Mouse (Mus musculus): ENCODE results near the gene Umodl1.

Umodl1 gene

GRCm38 (mm10) chr17:31000897-31001296 lies 46.5 kb downstream of the Umodl1 start:
- DNase-seq (ENCODE audit: low spot score): no peak

DNA sequence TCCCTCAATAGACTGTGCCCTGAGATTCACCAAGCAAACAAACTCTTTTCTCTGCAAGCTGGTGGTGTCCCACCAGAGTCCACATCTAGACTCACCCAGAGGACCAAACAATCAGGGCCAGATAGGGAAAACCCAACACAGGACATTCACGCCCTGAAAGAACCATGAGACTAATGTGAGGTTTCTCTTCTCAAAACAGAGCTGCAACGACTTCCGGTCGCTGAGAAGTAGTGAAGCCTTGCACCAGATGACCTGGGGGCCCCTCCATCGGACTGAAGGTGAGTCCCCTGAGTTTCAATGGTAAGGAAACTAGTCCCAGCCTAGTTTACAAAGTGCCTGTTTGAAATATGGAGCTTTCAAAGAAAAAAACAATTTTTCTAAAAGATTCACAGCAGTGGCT lies 48.2 kb downstream of the Umodl1 start:
- no peak for DNase-seq (ENCODE audit: low spot score)

DNA sequence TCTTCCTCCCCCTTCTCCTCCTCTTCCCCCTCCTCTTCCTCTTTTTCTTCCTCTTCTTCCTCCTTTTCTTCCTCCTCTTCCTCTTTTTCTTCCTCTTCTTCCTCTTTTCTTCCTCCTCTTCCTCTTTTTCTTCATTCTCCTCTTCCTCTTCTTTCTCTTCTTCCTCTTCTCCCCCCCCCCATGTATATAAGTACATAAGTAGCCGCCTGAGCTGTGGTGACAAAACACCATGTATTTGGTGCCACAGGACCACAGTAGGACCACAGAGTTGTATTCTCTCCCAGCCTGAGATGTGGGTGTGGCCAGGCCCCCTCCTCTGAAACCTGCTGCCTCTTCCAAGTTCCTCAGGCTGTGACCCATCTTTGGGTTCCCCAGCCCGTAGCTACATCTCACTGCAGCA lies 50.8 kb downstream of the Umodl1 start:
- no peak for DNase-seq (ENCODE audit: low spot score)

GRCm38 (mm10) chr17:31007357-31007756 lies 52.9 kb downstream of the Umodl1 start:
- no peak for DNase-seq (ENCODE audit: low spot score)

DNA sequence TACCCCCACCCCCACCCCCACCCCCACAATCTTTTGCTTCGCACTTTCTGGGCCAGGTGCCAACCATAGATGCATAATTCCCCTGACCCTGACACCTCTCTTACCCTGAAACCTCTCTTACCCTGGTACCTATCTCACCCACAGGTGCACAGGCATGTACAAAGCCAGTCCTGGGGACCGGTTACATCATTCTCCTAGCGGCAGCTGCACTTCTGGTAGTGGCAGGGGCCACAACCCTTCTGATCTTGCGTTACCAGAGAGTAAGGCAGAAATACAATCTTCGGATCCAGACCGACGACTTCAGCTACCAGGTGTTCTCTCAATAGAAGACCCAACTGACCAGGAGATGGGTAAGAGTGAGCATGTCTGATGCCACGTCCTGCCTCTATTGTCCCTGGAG lies 54.0 kb downstream of the Umodl1 start:
- no peak for DNase-seq (ENCODE audit: low spot score)

GRCm38 (mm10) chr17:31011551-31012394 lies 57.3 kb downstream of the Umodl1 start:
- peak; percentile 79 for DNase-seq (ENCODE audit: low spot score)

GRCm38 (mm10) chr17:31018267-31018666 lies 63.8 kb downstream of the Umodl1 start:
- peak; percentile 76 for DNase-seq (ENCODE audit: low spot score)

DNA sequence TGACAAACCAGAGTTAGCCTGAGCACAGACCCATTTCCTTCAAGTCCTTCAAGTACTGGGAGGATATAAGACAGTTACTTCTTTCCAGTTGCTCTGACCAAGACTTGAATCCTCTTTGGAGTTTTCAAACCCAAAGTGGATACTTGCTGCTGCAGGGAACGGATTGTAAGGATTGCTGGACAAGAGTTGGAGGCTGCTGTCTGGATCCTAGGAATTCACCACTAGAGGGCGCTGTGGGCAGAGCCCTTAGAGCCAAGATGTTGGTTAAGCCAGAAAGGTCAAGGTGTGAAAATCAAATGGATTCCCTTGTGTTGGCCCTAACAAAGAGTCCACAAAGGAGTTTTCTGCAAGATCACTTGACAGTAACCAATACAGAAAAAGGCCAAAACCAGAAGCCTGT lies 65.1 kb downstream of the Umodl1 start:
- peak; percentile 82 for DNase-seq (ENCODE audit: low spot score)

DNA sequence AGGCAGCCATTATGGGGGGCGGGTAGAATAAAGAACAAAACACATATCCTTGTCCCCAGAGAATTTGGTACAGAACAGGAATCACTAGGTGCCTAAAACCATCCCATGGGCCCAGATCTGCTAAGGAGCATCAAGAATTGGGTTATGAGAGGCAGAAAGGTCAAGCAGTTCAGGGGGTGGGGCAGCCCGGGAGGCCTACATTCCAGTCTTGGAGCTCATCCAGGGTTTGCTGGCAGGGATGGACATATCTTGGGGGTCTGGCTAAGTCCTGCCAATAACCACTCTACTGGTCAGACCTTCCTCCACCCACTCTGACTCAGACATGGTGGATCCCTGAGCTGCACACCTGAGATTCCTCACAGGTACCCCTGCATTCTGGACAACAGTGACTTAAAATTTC lies 65.6 kb downstream of the Umodl1 start:
- no peak for DNase-seq (ENCODE audit: low spot score)

DNA sequence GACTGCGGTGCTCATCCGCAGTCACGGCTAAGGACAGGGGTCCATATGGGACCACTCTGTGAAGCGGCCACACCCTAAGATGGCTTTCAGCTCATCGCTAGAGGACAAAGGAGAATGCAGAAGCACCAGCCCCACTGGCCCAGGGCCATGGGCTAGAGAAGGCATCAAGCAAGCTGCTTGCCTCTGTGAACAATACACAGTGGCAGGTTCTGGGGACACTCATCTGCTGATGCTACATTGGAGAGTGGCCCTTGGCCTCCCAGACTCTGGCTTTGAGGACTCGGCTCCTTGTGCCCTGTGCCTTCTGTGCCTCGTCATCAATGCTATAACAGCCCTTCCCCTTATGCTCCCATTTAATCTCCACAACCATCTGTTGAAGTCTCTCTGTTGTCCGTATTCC lies 66.8 kb downstream of the Umodl1 start:
- no peak for DNase-seq (ENCODE audit: low spot score)

DNA sequence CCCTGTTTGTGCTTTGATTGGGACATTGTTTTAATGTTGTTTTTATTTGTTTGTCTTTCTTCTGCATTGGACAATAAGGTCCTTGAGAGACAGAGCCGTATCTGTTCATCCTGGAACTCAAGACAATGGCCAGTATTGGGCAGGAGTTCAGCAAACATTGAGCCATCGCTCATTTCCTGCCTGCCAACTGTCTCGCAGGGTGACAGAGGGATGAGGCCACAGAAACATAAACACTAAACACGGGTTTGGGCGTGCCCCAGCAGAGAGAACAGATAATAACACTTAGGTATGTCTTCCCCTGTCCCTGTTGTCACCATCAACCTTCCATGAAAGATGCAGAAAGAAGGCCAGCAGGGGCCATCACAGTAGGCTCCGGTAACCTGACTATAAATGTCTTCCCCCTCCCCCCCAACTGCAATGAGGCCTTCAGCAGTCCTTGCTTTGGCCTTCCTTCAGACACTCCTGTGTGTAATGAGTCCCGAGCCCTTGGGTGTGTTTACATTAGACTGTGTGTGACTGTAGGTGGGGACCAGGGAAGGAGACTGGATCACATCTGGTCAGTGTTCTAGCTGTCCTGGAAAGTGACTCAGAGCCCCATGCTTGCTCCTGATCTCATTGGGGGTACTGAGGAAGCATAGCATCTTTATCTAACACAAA lies 69.8 kb downstream of the Umodl1 start:
- no peak for DNase-seq (ENCODE audit: low spot score)

DNA sequence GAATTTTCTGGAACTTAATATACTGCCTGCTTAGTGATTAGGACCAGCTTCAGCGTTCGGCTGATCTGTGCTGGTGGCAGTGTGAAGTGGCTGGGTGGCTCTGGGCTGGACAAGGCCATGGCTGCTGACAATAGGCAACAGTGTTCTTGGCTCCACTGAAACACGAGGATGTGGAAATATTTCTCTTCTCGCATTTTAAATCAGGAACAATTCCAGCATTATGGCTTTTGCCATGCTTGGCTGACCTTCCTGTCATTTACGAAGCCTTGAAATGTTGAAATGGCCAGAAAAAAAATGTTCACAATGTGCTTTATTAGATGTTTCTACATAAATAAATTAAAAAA lies 70.3 kb downstream of the Umodl1 start:
- no peak for DNase-seq (ENCODE audit: low spot score)

GRCm38 (mm10) chr17:31026986-31027385 lies 72.5 kb downstream of the Umodl1 start:
- DNase-seq (ENCODE audit: low spot score): no peak

DNA sequence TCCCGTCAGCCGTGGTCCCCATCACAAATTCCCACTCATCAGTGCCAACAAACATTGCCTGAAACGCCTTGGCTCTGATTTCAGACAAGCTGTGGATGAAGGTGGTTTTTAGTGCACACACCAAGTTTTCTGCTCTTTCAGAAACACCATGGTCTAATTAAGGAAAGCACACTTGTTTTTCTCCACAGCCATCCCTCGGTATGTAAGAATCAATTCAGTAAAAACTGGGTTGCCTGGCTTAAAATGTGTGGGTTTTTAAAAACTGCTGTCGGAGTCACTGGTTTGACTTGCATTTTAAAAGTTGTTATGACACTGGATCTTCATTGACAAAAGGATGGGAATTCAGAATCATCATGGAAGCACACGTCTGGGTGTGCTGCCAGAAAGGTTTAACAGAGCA lies 73.3 kb downstream of the Umodl1 start:
- no peak for DNase-seq (ENCODE audit: low spot score)

DNA sequence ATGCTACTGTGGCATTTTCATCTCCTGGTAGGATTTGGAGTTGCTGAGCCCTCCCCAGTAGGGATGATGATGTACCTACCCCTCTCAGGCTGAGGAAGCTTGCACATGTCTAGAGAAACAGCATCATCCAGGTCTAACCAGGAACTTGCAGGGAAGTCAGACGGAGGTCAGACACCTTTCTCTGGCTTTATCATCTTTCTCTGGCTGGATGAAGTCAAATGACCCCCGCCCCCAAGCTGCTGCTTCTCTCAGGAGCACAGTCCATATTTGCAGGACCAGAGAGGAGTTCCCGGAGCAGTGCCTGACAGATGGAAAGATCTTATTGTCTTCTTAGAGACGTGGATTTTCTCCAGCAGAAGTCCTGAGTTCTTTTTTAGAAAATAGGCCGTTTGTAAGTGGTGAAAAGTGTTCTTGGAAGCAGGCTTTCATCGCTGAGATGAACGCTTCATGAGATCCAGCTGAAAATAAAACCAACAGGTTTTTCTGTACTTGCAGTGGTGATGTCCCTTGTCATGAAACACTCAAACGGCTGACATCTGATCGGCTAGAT lies 74.5 kb downstream of the Umodl1 start:
- DNase-seq (ENCODE audit: low spot score): no peak

GRCm38 (mm10) chr17:31029407-31029806 lies 75.0 kb downstream of the Umodl1 start:
- no peak for DNase-seq (ENCODE audit: low spot score)

GRCm38 (mm10) chr17:31032341-31032740 lies 77.9 kb downstream of the Umodl1 start:
- no peak for DNase-seq (ENCODE audit: low spot score)

- no peak for DNase-seq (ENCODE audit: low spot score)
These were observed 78.8 kb downstream of the Umodl1 start for GRCm38 (mm10) chr17:31033251-31033650.

GRCm38 (mm10) chr17:31034165-31034564 lies 79.7 kb downstream of the Umodl1 start:
- DNase-seq (ENCODE audit: low spot score): no peak

DNA sequence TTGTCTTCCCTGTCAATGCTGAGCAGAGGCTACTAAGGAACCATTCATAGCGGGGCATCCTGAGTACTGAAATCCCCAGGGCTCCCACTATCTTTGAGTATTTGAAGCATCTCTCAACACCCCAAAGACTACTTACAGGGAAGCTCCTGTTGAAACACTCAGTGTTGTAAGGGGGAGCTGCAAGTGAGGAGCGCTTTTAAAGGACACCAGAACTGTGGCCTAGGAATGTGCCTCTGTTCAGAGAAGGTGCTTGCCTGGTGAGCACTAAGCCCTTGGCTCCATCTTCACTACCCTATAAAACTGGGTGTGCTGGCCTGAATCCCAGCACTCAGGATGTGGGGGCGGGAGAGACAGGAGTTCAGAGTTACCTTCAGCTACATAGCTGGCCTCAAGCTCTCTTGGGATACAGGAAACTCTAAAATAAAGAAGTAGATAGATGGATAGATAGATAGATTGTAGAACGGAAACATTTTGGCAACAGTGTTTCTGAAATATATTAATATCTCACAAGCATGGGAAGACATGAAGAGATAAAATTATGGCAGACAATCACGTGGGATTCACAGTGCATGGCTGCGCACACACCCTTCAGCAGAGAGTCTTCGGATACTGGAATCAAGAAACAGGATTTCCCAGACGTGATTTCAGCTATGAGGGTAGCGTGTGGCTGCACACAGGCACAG lies 80.4 kb downstream of the Umodl1 start:
- no peak for DNase-seq (ENCODE audit: low spot score)

DNA sequence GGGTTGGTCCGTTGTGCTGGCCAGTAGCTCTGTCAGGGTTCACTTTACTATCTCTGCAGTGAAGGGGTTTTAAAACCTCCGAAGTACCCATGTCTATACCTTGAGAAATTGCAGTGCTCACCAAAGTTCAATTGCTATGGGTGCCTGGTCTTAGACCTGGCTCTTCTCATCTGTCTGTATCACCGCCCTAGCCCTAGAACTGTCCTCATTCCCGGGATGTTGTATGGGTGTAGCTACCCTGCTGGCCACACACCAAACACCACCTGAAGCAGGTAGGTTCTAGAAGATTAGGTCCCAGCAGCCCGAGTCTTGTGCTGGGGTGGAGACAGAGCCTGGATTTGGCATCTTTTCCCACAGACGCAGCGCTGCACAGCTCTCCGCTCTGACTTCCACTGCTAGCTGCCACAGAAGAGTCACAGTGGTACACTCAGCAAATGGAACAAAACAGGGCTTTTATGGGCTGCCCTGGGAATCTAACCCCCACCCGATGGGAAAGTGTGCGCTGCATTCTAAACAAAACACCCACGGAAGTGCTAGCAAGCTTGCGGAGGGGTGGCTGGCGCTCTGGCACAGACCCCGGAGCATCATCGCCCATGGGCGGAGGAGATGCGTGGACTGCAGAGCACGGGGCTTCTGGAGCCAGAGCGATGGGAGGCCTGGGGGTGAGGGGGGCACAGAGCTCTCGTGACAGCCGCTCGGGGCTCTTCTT lies 81.9 kb downstream of the Umodl1 start:
- DNase-seq (ENCODE audit: low spot score): no peak

- DNase-seq (ENCODE audit: low spot score): no peak
These were observed 82.9 kb downstream of the Umodl1 start for GRCm38 (mm10) chr17:31037331-31037730.

Measured in testis, postnatal 10 days (tissue).